Mouse (Mus musculus): ENCODE results near the gene Lcn6.

The Lcn6 gene

DNA sequence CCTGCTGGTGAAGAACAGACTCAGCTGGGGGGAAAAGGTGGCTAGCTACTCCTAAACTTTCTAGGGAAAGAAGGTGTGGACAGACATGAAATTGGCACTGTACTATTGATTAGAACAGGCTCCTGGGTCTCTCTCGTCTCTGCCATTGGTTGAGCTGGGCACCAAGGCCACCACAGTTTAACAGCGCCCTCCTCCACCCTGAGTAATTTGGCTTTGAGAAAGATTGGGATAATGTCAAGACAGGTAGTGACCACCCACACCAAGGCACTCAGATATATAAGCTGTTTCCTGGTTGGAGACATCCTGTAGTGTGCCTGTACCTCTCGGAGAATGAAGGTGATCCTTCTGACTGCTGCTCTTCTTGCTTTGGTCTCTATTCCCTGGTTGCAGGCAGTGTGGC, at the start of gene Lcn6:
Lcn6 (plus strand) TSS at position 301 of the 400 bp plus-strand sequence.
- Histone ChIP-seq H3K4me3 (replicated peaks; ENCODE audit: low read length) (no peak within 1 kb of the TSS), H3K4me1 (replicated peaks; ENCODE audit: low read depth, low read length) (no peaks in the 10 kb centered on the region), H3K9me3 (ENCODE audit: low read length) (no peaks in the 10 kb centered on the region), H3K36me3 (ENCODE audit: insufficient read depth, low read length) (no peaks in the 10 kb centered on the region), H3K27me3 (ENCODE audit: insufficient read depth, low read length) (peaks cover 11% of the 10 kb centered on the region; the same call in 1 of the 2 replicates)
- TF ChIP-seq NANOG (IDR thresholded peaks at IDR 0.05; ENCODE audit: borderline replicate concordance, low read length) (no peak), POU5F1 (IDR thresholded peaks at IDR 0.05; ENCODE audit: borderline replicate concordance, low read length) (no peak), CTCF (conservative IDR thresholded peaks at IDR 0.05; ENCODE audit: low read length) (no peak)

GRCm38 (mm10) chr2:25627811-25628210, 48.8 kb upstream of the Lcn6 start, which contains the start of gene Fcna:
TSS of gene Fcna (minus strand) at chr2:25628030.
- TF ChIP-seq NANOG (IDR thresholded peaks at IDR 0.05; ENCODE audit: borderline replicate concordance, low read length) (no peak), CTCF (conservative IDR thresholded peaks at IDR 0.05; ENCODE audit: low read length) (no peak), POU5F1 (IDR thresholded peaks at IDR 0.05; ENCODE audit: borderline replicate concordance, low read length) (no peak)
- H3K9me3 ChIP-seq (ENCODE audit: low read length), result no peaks in the 10 kb centered on the region
- peaks cover 20% of the 10 kb centered on the region for H3K27me3 ChIP-seq (ENCODE audit: insufficient read depth, low read length)
- H3K36me3 ChIP-seq (ENCODE audit: insufficient read depth, low read length), result no peaks in the 10 kb centered on the region
- H3K4me1 ChIP-seq (replicated peaks; ENCODE audit: low read depth, low read length), result peaks cover 12% of the 10 kb centered on the region
- no peak within 1 kb of the TSS for H3K4me3 ChIP-seq (replicated peaks; ENCODE audit: low read length)

GRCm38 (mm10) chr2:25628738-25629137, 47.8 kb upstream of the Lcn6 start:
- Histone ChIP-seq H3K4me3 (replicated peaks; ENCODE audit: low read length) (no peak overlapping the region), H3K36me3 (ENCODE audit: insufficient read depth, low read length) (no peaks in the 10 kb centered on the region), H3K27me3 (ENCODE audit: insufficient read depth, low read length) (peaks cover 12% of the 10 kb centered on the region), H3K4me1 (replicated peaks; ENCODE audit: low read depth, low read length) (peaks cover 12% of the 10 kb centered on the region), H3K9me3 (ENCODE audit: low read length) (no peaks in the 10 kb centered on the region)
- TF ChIP-seq POU5F1 (IDR thresholded peaks at IDR 0.05; ENCODE audit: borderline replicate concordance, low read length) (no peak), NANOG (IDR thresholded peaks at IDR 0.05; ENCODE audit: borderline replicate concordance, low read length) (no peak), CTCF (conservative IDR thresholded peaks at IDR 0.05; ENCODE audit: low read length) (no peak)

GRCm38 (mm10) chr2:25633616-25634015, 43.0 kb upstream of the Lcn6 start:
- Histone ChIP-seq H3K9me3 (ENCODE audit: low read length) (no peaks in the 10 kb centered on the region), H3K36me3 (ENCODE audit: insufficient read depth, low read length) (no peaks in the 10 kb centered on the region), H3K4me3 (replicated peaks; ENCODE audit: low read length) (no peak overlapping the region), H3K4me1 (replicated peaks; ENCODE audit: low read depth, low read length) (no peaks in the 10 kb centered on the region), H3K27me3 (ENCODE audit: insufficient read depth, low read length) (peaks cover 2% of the 10 kb centered on the region; the same call in 1 of the 2 replicates)
- TF ChIP-seq NANOG (IDR thresholded peaks at IDR 0.05; ENCODE audit: borderline replicate concordance, low read length) (no peak), POU5F1 (IDR thresholded peaks at IDR 0.05; ENCODE audit: borderline replicate concordance, low read length) (no peak), CTCF (conservative IDR thresholded peaks at IDR 0.05; ENCODE audit: low read length) (no peak)

DNA sequence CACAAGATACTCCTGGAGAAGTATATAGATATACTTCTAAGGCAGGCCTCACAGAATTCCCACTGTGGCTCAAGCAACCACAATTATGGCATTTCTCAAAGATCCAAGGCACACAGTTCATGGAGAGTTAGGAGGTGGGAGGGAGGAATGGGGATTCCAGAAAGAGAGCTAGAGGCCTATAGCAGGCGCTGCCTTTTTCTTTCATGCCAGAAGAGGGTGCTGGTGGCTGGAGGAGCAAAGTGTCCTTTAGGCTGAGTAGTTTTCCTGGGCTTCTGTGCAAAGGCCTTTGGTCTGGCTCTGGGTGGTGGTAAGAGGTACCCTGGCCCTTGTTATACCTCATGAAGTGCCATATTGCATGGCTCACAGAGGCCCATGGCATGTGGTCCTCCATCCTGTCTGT, 42.5 kb upstream of the Lcn6 start:
- TF ChIP-seq NANOG (IDR thresholded peaks at IDR 0.05; ENCODE audit: borderline replicate concordance, low read length) (no peak), CTCF (conservative IDR thresholded peaks at IDR 0.05; ENCODE audit: low read length) (no peak; the same call in 1 of the 2 replicates), POU5F1 (IDR thresholded peaks at IDR 0.05; ENCODE audit: borderline replicate concordance, low read length) (no peak)
- no peak overlapping the region for H3K4me3 ChIP-seq (replicated peaks; ENCODE audit: low read length)
- H3K36me3 ChIP-seq (ENCODE audit: insufficient read depth, low read length), result no peaks in the 10 kb centered on the region
- H3K9me3 ChIP-seq (ENCODE audit: low read length), result no peaks in the 10 kb centered on the region
- peaks cover 2% of the 10 kb centered on the region; the same call in 1 of the 2 replicates for H3K27me3 ChIP-seq (ENCODE audit: insufficient read depth, low read length)
- no peaks in the 10 kb centered on the region for H3K4me1 ChIP-seq (replicated peaks; ENCODE audit: low read depth, low read length)

- no peaks in the 10 kb centered on the region for H3K4me1 ChIP-seq (replicated peaks; ENCODE audit: low read depth, low read length)
- no peak for TF ChIP-seq NANOG (IDR thresholded peaks at IDR 0.05; ENCODE audit: borderline replicate concordance, low read length)
- no peak for TF ChIP-seq POU5F1 (IDR thresholded peaks at IDR 0.05; ENCODE audit: borderline replicate concordance, low read length)
- peak; percentile 73 for TF ChIP-seq CTCF (conservative IDR thresholded peaks at IDR 0.05; ENCODE audit: low read length)
- no peaks in the 10 kb centered on the region for H3K36me3 ChIP-seq (ENCODE audit: insufficient read depth, low read length)
- no peak overlapping the region for H3K4me3 ChIP-seq (replicated peaks; ENCODE audit: low read length)
- peaks cover 2% of the 10 kb centered on the region; the same call in 1 of the 2 replicates for H3K27me3 ChIP-seq (ENCODE audit: insufficient read depth, low read length)
- H3K9me3 ChIP-seq (ENCODE audit: low read length), result no peaks in the 10 kb centered on the region
These were observed 36.7 kb upstream of the Lcn6 start for GRCm38 (mm10) chr2:25639890-25640289.

DNA sequence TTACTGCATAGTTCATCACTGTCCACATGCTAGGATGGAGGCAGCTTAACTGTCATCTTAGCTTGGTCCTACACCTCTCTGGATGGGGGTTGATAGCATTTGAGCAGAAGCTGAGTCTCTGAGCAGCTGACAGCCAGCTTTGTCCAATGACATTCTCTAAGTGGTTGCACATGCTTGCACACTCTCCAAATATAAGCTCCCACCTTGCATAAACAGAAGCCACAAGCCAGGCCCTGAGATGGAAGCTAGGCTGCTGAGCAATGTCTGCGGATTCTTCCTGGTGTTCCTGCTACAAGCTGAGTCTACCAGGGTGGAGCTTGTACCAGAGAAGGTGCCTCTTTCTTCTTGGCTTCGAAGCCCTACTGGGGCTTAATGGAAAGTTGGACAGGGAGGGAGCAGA, 23.7 kb upstream of the Lcn6 start, which contains the start of gene Lcn8:
Lcn8 (plus strand) TSS at position 219 of the 400 bp plus-strand sequence.
- no peaks in the 10 kb centered on the region for H3K9me3 ChIP-seq (ENCODE audit: low read length)
- no peaks in the 10 kb centered on the region for H3K36me3 ChIP-seq (ENCODE audit: insufficient read depth, low read length)
- TF ChIP-seq POU5F1 (IDR thresholded peaks at IDR 0.05; ENCODE audit: borderline replicate concordance, low read length) (no peak), CTCF (conservative IDR thresholded peaks at IDR 0.05; ENCODE audit: low read length) (no peak), NANOG (IDR thresholded peaks at IDR 0.05; ENCODE audit: borderline replicate concordance, low read length) (no peak)
- H3K4me1 ChIP-seq (replicated peaks; ENCODE audit: low read depth, low read length), result no peaks in the 10 kb centered on the region
- no peak within 1 kb of the TSS for H3K4me3 ChIP-seq (replicated peaks; ENCODE audit: low read length)
- peaks cover 27% of the 10 kb centered on the region for H3K27me3 ChIP-seq (ENCODE audit: insufficient read depth, low read length)

- Histone ChIP-seq H3K9me3 (ENCODE audit: low read length) (no peaks in the 10 kb centered on the region), H3K36me3 (ENCODE audit: insufficient read depth, low read length) (no peaks in the 10 kb centered on the region), H3K27me3 (ENCODE audit: insufficient read depth, low read length) (peaks cover 26% of the 10 kb centered on the region), H3K4me3 (replicated peaks; ENCODE audit: low read length) (no peak overlapping the region), H3K4me1 (replicated peaks; ENCODE audit: low read depth, low read length) (no peaks in the 10 kb centered on the region)
- TF ChIP-seq CTCF (conservative IDR thresholded peaks at IDR 0.05; ENCODE audit: low read length), result no peak
- TF ChIP-seq NANOG (IDR thresholded peaks at IDR 0.05; ENCODE audit: borderline replicate concordance, low read length), result no peak
These were observed 22.1 kb upstream of the Lcn6 start for GRCm38 (mm10) chr2:25654502-25654901.

GRCm38 (mm10) chr2:25656691-25657090, 19.9 kb upstream of the Lcn6 start:
- H3K27me3 ChIP-seq (ENCODE audit: insufficient read depth, low read length), result peaks cover 24% of the 10 kb centered on the region
- TF ChIP-seq POU5F1 (IDR thresholded peaks at IDR 0.05; ENCODE audit: borderline replicate concordance, low read length), result no peak
- no peak for TF ChIP-seq CTCF (conservative IDR thresholded peaks at IDR 0.05; ENCODE audit: low read length)
- TF ChIP-seq NANOG (IDR thresholded peaks at IDR 0.05; ENCODE audit: borderline replicate concordance, low read length), result no peak

More at GRCm38 (mm10) chr2:25656691-25657090, 19.9 kb upstream of the Lcn6 start:
- Histone ChIP-seq H3K4me3 (replicated peaks; ENCODE audit: low read length) (no peak overlapping the region), H3K9me3 (ENCODE audit: low read length) (no peaks in the 10 kb centered on the region), H3K4me1 (replicated peaks; ENCODE audit: low read depth, low read length) (no peaks in the 10 kb centered on the region), H3K36me3 (ENCODE audit: insufficient read depth, low read length) (no peaks in the 10 kb centered on the region)
